Mouse (Mus musculus) spleen, embryonic (tissue): ENCODE measurements at regions not wholly inside any gene's neighbourhood (a gene's known extent, or its start where the extent isn't known, plus 50 kb on each side); places are given as distances from the start of the nearest gene placed in this dataset.

Source experiments
- CTCF ChIA-PET: fragments of 350-600 bp; sonication (Branson Sonifier 250); formaldehyde crosslinking; loops from one replicate; lab custom pipeline; 2022; lab: Charles Lee

GRCm38 (mm10) chr1:71948686-71949085 lies 263.4 kb downstream of the Mreg start:
- CTCF ChIA-PET = no interaction called here

DNA sequence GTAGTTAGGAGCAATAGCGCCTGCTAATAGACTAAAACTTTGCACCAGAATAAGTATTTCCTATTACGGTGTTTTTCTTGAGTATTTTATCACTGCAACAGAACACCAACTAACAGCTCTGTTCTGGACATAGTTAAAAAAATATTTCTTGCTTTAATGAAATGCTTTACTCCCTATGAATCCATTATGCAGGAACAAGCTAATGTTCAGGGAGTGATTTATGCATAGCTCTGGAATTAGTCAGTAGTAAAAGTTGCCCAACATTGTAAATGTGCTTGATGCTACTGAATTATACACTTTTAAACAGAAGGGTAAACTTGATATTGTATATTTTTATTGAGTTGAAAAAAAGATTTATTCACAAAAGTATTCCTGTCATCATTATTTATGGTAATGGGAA lies 264.6 kb downstream of the Mreg start:
- CTCF ChIA-PET = no interaction called here

DNA sequence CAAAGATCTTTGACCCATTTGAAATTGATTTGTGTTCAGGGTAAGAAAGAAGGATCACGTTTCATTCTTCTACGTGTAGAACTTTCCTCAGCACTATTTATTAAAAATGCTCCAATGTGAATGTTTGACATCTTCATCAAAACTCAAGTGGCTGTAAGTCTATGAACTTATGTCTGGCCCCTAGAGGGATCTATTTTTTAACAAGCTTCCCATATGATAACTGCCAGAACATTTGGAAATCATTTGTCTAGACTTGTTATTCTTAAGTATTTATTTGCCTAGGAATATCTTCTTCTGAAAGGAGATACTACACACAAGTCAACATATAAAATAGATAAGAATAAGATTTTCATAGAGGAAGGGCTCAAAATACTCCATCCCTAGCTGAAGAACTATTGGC lies 265.2 kb downstream of the Mreg start:
- CTCF ChIA-PET = no interaction called here

- CTCF ChIA-PET = no interaction called here
These were observed 267.0 kb downstream of the Mreg start for GRCm38 (mm10) chr1:71945070-71945469.

DNA sequence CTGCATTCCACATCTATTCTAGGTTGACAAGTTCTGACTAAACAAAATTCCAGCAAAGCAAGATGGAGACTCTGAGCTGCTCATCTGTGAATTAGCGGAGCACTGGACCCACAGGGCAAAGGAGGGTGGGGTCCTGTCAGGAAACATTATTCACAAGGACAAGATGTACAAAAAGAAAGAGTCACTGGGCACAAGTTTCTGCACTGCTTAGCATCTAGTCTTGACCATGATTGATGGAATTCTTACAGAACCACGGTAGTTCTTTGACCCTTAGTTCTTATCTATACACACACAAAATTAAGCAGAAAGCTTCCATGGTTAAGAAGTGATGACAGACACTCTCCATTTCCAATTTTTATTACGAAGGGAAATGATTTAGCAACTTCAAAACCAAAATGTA lies 267.6 kb downstream of the Mreg start:
- CTCF ChIA-PET = no interaction called here

- CTCF ChIA-PET = no interaction called here
These were observed 270.0 kb downstream of the Mreg start for GRCm38 (mm10) chr1:71942145-71942544.

DNA sequence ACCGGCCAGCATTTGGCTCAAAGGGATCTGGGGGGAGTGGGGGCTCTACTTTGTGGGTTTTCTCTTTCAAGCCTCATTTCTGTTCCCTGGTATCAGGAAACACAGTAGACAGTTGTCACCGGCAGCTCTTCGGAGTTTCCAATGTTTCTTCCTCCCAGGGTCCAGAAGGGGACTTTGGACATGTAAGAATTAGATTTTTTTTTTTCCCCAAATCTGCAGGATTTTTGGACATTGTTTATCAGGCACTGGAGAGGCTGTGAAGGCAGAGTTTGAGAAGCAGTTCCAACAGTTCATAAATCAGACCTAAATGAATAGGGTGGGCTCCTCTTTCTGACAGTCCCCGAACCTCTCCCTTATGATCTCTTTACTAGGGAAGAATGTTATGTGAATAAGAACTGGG lies 270.4 kb downstream of the Mreg start:
- CTCF ChIA-PET = no interaction called here

- CTCF ChIA-PET = no interaction called here
These were observed 271.2 kb downstream of the Mreg start for GRCm38 (mm10) chr1:71940900-71941299.

GRCm38 (mm10) chr1:71938323-71939007 lies 273.6 kb downstream of the Mreg start:
- CTCF ChIA-PET = no interaction called here

DNA sequence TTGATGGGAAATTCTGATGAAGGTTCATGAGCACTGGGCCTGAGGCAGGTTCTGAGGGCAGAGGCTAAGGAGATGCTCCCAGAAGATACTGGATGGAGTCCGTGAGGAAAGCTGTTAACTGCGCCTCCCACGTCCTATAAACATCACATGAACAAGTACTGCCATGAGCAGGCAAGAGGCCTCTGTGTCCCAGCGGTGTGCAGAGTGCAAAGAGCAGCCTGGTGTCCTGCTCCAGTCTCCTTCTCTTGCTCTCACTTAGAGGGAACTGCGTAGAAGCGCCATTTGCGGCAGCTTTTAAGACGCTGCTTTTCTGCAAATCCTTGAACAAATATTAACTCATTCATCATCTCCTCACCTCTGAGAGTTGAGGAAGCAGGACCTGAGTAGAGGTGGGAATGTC lies 274.2 kb downstream of the Mreg start:
- CTCF ChIA-PET = no interaction called here

DNA sequence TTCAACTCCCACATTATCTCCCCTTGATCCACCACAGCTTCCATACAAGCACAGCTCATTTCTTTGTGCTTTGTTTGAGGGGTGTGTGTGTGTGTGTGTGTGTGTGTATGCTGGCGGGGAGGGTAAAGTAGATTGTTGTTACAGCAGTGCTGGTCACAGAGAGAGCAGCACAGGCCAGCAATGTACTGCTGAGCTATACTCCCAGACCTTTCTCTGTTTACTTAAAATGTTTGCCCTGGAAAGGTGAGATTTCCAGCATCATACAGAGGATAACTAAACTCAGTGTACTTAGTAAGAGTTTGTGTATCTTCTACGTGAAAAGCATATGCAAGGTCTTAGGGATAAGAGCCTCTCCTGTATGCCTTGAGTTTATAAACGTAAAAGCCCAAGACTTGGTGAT lies 274.9 kb downstream of the Mreg start:
- CTCF ChIA-PET = interaction anchor here (0.6 kb wide), 1 partner anchor 1641 kb away, joined by 19 read pairs; no protein-coding TSS in a partner anchor

- CTCF ChIA-PET = interaction anchor here (0.6 kb wide), 1 partner anchor 1641 kb away, joined by 19 read pairs; no protein-coding TSS in a partner anchor
These were observed 275.5 kb downstream of the Mreg start for GRCm38 (mm10) chr1:71936501-71937129.

- CTCF ChIA-PET = no interaction called here
These were observed 272.5 kb upstream of the Fn1 start for GRCm38 (mm10) chr1:71925501-71925900.

GRCm38 (mm10) chr1:71924884-71925283 lies 271.9 kb upstream of the Fn1 start:
- CTCF ChIA-PET = no interaction called here

- CTCF ChIA-PET = no interaction called here
These were observed 270.7 kb upstream of the Fn1 start for GRCm38 (mm10) chr1:71923731-71924130.

DNA sequence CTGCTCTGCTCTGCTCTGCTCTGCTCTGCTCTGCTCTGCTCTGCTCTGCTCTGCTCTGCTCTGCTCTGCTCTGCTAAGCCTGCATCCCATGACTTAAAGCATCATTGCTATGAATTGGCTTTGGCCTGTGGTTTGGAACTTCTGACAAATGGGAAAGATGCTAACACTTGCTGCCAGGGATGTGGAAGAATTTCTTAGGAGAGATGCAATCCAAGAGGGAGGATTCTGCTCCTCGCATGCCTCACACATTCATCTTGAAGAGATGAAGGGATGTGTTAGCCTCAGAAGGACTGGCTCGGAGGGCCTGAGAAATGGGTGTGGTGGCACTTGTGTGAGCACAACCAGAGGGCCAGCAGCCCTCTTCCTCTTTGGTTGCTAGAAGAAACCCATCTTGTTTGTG lies 268.5 kb upstream of the Fn1 start:
- CTCF ChIA-PET = no interaction called here

DNA sequence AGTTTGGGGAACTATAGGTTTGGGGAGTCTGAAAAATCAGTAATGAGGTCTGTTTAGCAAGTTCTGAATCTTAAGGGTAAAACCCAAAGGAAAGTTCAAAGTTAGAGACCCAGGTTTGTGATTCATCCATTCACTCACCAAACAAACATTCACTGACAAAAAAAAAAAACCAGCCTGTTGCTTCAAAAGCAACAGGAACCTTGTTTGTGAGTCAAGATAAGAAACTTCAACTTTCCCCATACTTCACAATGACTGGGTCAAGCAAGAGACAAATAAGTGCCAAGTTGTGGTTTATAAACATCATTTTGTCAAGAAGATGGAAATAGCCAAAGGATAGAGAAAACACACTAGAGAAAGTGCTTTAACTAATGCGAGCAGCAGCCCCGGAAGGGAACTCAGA lies 266.9 kb upstream of the Fn1 start:
- CTCF ChIA-PET = no interaction called here

- CTCF ChIA-PET = no interaction called here
These were observed 264.0 kb upstream of the Fn1 start for GRCm38 (mm10) chr1:71917021-71917420.

- CTCF ChIA-PET = no interaction called here
These were observed 261.4 kb upstream of the Fn1 start for GRCm38 (mm10) chr1:71914439-71914838.

GRCm38 (mm10) chr1:71913221-71913620 lies 260.2 kb upstream of the Fn1 start:
- CTCF ChIA-PET = no interaction called here

DNA sequence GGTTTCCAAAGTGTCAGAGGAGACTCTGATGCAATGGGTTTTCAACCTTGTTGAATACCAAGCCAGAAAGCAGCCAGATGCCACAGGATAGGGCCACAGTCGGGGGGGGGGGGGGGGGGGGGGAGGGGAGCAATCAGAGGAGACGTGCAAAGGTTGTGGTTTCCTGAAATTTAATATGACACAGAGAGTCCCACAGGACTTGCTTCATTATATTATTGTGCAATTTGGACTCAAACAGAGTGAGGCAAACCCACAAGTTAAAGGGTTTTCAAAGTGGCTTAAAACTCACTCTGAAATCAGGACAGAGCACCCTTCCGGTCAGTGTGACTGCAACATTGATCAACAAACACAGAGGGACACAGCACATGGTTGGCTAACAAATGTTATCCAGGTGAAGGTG lies 259.4 kb upstream of the Fn1 start:
- CTCF ChIA-PET = no interaction called here

DNA sequence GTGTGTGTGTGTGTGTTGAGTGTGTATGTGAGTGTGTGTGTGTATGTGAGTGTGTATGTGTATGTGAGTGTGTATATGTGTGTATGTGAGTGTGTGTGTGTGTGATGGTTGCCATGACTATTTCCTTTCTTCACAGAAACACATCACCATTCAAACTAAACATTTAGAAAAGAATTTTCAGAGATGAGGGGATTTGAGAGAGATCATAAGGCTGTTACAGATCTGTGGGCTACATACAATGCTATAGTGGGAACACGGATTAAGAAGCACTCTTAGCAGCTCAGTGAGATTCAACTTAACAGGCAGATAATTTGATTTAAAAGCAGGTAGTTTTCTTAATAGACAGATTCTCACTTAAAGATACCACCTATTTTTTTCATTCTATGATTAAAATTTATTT lies 257.1 kb upstream of the Fn1 start:
- CTCF ChIA-PET = no interaction called here

GRCm38 (mm10) chr1:71909508-71910124 lies 256.6 kb upstream of the Fn1 start:
- CTCF ChIA-PET = interaction anchor here (0.6 kb wide), 1 partner anchor 1821 kb away, joined by 7 read pairs; no protein-coding TSS in a partner anchor
